Mouse (Mus musculus) natural killer cell, adult 2 months (primary cell): ENCODE results near the gene Tas1r3.

Experiments
- DNase-seq, 2 experiments: peaks; one replicate each; pipeline ENCODE4 v3.0.0; 2022; ENCODE audit warnings: low spot score in 2 of 2

The Tas1r3 gene

GRCm38 (mm10) chr4:155887674-155888073 is 24.5 kb upstream of the Tas1r3 start:
- DNase-seq: no peak

GRCm38 (mm10) chr4:155886330-155886729 is 23.2 kb upstream of the Tas1r3 start:
- DNase-seq: no peak

- no peak for DNase-seq
Observed at GRCm38 (mm10) chr4:155883587-155883986, 20.4 kb upstream of the Tas1r3 start.

GRCm38 (mm10) chr4:155871404-155871803 is 8.2 kb upstream of the Tas1r3 start:
- no peak for DNase-seq

GRCm38 (mm10) chr4:155869317-155870033 is 6.3 kb upstream of the Tas1r3 start, which contains the start of the genes Cptp and Ints11:
Gene Cptp, minus strand, starts transcription at chr4:155869440.
Gene Ints11, plus strand, starts transcription at chr4:155869546.
- DNase-seq: peak; percentile 93 to 94

GRCm38 (mm10) chr4:155868614-155869298 is 5.6 kb upstream of the Tas1r3 start:
- DNase-seq: no peak

- DNase-seq: no peak
Observed at GRCm38 (mm10) chr4:155861787-155862186, 1.4 kb downstream of the Tas1r3 start.

GRCm38 (mm10) chr4:155859318-155859717 is 3.8 kb downstream of the Tas1r3 start:
- no peak for DNase-seq

- DNase-seq: no peak
Observed at GRCm38 (mm10) chr4:155856881-155857280, 6.3 kb downstream of the Tas1r3 start.

GRCm38 (mm10) chr4:155856071-155856470 is 7.1 kb downstream of the Tas1r3 start:
- no peak for DNase-seq

GRCm38 (mm10) chr4:155854991-155855390 is 8.2 kb downstream of the Tas1r3 start:
- no peak for DNase-seq

GRCm38 (mm10) chr4:155853421-155853820 is 9.7 kb downstream of the Tas1r3 start:
- DNase-seq: no peak

- DNase-seq: no peak
Observed at GRCm38 (mm10) chr4:155851951-155852411, 11.2 kb downstream of the Tas1r3 start.

GRCm38 (mm10) chr4:155851368-155851767 is 11.8 kb downstream of the Tas1r3 start:
- no peak for DNase-seq

- DNase-seq: no peak
Observed at GRCm38 (mm10) chr4:155849792-155850451, 13.2 kb downstream of the Tas1r3 start.

GRCm38 (mm10) chr4:155849391-155849790 is 13.8 kb downstream of the Tas1r3 start:
- DNase-seq: no peak

GRCm38 (mm10) chr4:155848434-155849095 is 14.6 kb downstream of the Tas1r3 start:
- no peak for DNase-seq

- DNase-seq: no peak
Observed at GRCm38 (mm10) chr4:155847591-155848352, 15.4 kb downstream of the Tas1r3 start.

GRCm38 (mm10) chr4:155846871-155847578 is 16.1 kb downstream of the Tas1r3 start, which contains the start of gene Dvl1:
Gene Dvl1, plus strand, starts transcription at chr4:155847402.
- DNase-seq: peak; percentile 92 to 94

GRCm38 (mm10) chr4:155843231-155843630 is 19.9 kb downstream of the Tas1r3 start:
- DNase-seq: no peak
